Mouse (Mus musculus): Measurements from ENCODE around the gene Slc22a19. TPM values are rescaled to one million over a fixed set of nuclear protein-coding genes. Genes with fewer than 3 reads are reported as not detected.
"Not testable (repeated sequence)": the region's sequence is repeated elsewhere in the genome, so short reads cannot be mapped to it uniquely, and the experiment has no call there.

Gene Slc22a19
- not detected in 2 replicates for total RNA-seq (2021)
- long read RNA-seq, experiment 1 = 0 reads
- long read RNA-seq, experiment 2 = 0 reads

DNA sequence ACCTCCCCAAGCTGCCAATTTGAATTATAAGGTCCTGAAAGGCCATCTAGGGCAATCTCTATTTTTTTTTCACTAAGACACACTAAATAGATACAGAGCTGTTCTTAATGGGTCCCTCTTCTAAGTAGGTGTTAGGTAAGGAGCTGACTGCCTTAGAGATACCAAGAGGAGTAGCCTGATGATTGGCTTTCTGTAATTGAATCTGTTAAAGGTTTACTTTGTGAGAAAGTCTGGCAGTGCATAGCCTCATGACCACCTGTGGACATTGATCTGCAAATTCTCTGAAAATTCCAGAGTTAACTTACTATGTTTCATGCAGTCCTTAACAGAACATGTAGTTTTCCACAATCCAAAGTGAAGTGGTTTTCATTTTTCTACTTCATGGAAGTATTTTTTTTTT is at the start of gene Slc22a19:
TSS of gene Slc22a19 (minus strand) at position 163 of the 400 bp plus-strand sequence.
- no peak for DNase-seq

DNA sequence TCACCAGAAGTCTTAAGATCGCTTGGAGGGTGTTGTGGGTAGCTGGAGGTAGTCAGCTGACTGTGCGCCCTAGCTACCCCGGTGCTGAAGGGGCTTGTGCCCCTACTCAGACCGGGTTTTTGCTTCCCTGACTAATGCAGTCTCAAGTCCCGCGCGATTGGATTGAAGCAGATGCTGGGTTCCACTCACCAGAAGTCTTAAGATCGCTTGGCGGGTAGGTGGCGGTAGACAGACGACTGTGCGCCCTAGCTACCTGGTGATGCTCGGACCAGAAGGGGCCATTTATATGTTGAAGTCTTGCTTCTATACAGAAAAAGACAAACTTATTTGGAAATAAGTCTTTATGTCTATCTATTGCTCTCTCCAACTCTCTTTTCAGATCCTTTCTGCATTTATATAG is 42.3 kb upstream of the Slc22a19 start:
- not testable (repeated sequence) for DNase-seq

DNA sequence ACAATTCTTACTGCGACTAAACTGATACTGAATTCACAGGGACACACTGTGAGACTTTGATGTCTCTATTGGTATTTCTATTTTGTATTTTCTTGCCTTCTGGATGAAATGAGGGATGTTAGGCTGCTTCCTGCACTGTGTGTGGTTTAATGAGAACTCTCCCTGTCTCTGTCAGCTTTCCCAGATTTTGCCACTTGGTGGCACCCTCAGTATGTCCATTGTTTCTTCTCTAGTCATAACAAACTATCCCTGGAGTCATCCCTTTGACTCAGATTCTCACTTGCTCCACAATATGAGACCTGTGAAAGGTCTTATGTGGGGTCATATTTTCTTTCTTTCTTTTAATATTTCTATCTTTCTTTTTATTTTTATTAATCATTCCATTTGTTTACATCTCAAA is 18.4 kb upstream of the Slc22a19 start:
- peak; percentile 9 for DNase-seq

DNA sequence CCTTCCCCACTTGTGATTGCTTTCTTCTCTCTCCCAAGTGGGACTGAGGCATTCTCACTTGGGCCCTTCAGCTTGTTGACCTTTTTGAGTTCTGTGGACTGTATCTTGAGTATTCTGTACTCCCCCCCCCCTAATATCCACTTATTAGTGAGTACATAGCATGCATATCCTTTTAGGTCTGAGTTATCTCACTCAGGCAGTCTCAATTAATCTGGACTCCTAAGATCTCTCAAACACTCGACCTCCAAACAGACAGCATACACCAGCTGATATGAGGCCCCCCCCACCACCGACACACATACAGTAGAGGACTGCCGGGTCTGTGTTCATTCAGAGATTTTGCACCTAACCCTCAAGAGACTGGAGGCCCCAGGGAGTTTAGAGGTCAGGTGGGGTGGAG is 18.0 kb downstream of the Slc22a19 start:
- not testable (repeated sequence) for DNase-seq

DNA sequence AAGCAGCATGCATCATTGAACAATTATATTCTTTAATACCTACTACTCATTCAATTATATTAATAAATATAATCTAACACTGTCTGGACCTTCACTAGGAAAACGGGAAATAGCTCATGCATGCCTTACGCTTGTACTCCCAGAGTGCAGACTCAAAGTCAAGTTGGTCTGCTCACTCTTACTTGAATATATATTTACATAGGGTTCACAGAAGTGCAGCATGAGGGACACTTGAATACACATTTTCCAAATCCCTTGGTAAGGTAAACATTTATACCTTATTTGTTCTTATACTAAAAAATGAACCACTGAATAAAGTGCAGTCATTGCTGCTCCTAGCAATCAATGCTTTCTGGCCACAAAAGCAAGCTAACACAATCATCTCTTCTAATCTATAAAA is 19.9 kb downstream of the Slc22a19 start:
- no peak for DNase-seq

GRCm38 (mm10) chr19:7687988-7688387 is 23.1 kb downstream of the Slc22a19 start:
- no peak for DNase-seq

DNA sequence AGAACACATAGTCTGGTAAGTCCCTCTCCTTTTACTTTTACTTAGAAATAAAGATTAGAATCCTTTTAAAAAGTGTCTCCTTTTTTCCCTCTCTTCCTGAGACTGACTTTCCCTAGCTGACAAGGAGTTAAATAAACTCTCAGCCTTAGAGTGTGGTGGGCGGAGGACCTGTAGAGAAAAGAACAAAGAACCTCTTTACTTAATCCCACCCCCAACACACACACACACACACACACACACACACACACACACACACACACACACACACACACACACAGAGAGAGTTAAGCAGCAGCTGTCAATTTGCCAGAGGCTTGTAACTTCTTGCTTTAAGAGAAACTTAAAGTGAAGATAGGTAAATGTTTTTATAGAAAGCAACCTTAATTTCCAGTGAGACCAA is 39.1 kb downstream of the Slc22a19 start:
- DNase-seq = no peak

- DNase-seq = no peak
Measured at GRCm38 (mm10) chr19:7648913-7649666, 62.0 kb downstream of the Slc22a19 start.

GRCm38 (mm10) chr19:7633786-7634185 is 77.3 kb downstream of the Slc22a19 start:
- DNase-seq = no peak

GRCm38 (mm10) chr19:7633021-7633420 is 78.1 kb downstream of the Slc22a19 start:
- DNase-seq = no peak

Other genes with a start within 250 kb of the Slc22a19 start
- gene Rtn3, start 228.0 kb downstream of the Slc22a19 start, total RNA-seq (2021) = 127 and 134 TPM in 2 replicates
- gene Atl3, start 217.3 kb downstream of the Slc22a19 start, total RNA-seq (2021) = 95.0 and 101 TPM in 2 replicates
- gene Pla2g16, start 153.9 kb downstream of the Slc22a19 start, total RNA-seq (2021) = 72.9 and 79.7 TPM in 2 replicates
- gene Lgals12, start 104.1 kb downstream of the Slc22a19 start, total RNA-seq (2021) = 15.7 and 20.8 TPM in 2 replicates
- gene Hrasls5, start 98.8 kb downstream of the Slc22a19 start, total RNA-seq (2021) = 0.67 TPM in 1 of 2 replicates, not detected in the other
- 1.1 TPM in 1 of 2 replicates, not detected in the other for gene Slc22a26, start 91.4 kb upstream of the Slc22a19 start, total RNA-seq (2021)